Mouse (Mus musculus) limb, embryonic 14.5 days (tissue): ENCODE results near the gene Pard3b. TPM values are rescaled to one million over a fixed set of nuclear protein-coding genes. Genes with fewer than 3 reads are reported as not detected.

Experiments
- ATAC-seq: fragments of 200-750 bp; cut with Nextera tagmentation; 2 replicates; pipeline ENCODE4 v1.8.0; 2017; ENCODE audit warnings: low read depth, moderate number of reproducible peaks, moderate TSS enrichment; ENCODE audit not compliant: low FRiP score
- DNase-seq: peaks from one replicate; pipeline ENCODE4 v3.0.0-alpha.2; 2015; ENCODE audit warnings: low spot score
- H3K27ac ChIP-seq: fragments of 300-500 bp; sonication (generic); replicated peaks from 2 replicates; pipeline ENCODE4 v1.5.1; 2014; ENCODE audit warnings: low read depth, mild to moderate bottlenecking, low read length, moderate library complexity, mixed read lengths
- H3K27me3 ChIP-seq: fragments of 300-500 bp; sonication (generic); 2 replicates; pipeline ENCODE4 v1.6.1; 2014; ENCODE audit warnings: low read length, mixed read lengths; ENCODE audit not compliant: control insufficient read depth, insufficient read depth
- H3K36me3 ChIP-seq: fragments of 300-500 bp; sonication (generic); 2 replicates; pipeline ENCODE4 v1.6.1; 2014; ENCODE audit warnings: mild to moderate bottlenecking, low read length, moderate library complexity, mixed read lengths; ENCODE audit not compliant: control insufficient read depth, insufficient read depth
- H3K4me1 ChIP-seq: fragments of 300-500 bp; sonication (generic); 2 replicates; pipeline ENCODE4 v1.6.1; 2014; ENCODE audit warnings: antibody characterized with exemption, low read length, mixed read lengths; ENCODE audit not compliant: control insufficient read depth, insufficient read depth
- H3K4me2 ChIP-seq: fragments of 300-500 bp; sonication (generic); replicated peaks from 2 replicates; pipeline ENCODE4 v1.6.1; 2014; ENCODE audit warnings: low read depth, mild to moderate bottlenecking, low read length, moderate library complexity; ENCODE audit not compliant: severe bottlenecking
- H3K4me3 ChIP-seq: fragments of 300-500 bp; sonication (generic); replicated peaks from 2 replicates; pipeline ENCODE4 v1.5.1; 2014; ENCODE audit warnings: low read length
- H3K9ac ChIP-seq: fragments of 300-500 bp; sonication (generic); 2 replicates; pipeline ENCODE4 v1.6.1; 2014; ENCODE audit warnings: mild to moderate bottlenecking, low read depth, low read length, moderate library complexity; ENCODE audit not compliant: severe bottlenecking
- H3K9me3 ChIP-seq: fragments of 300-500 bp; sonication (generic); 2 replicates; pipeline ENCODE4 v1.6.1; 2016; ENCODE audit warnings: low read length; ENCODE audit not compliant: control insufficient read depth
- POLR2A ChIP-seq: fragments of 200-500 bp; IDR thresholded peaks from 2 replicates; pipeline ENCODE4 v1.8.0; 2012; ENCODE audit warnings: inconsistent platforms, mild to moderate bottlenecking, moderate library complexity, borderline replicate concordance; ENCODE audit not compliant: insufficient read depth, insufficient read length; ENCODE audit errors: extremely low read depth
- WGBS: fragments of 180-500 bp; shearing (Covaris S2); extraction: QIAGEN DNeasy Blood & Tissue Kit; methylation state at CpG from one replicate; pipeline ENCODE4 v1.1.7; 2014; 5-methylcytosine and 5-hydroxymethylcytosine counted together
- polyA plus RNA-seq, 2 experiments: library from polyadenylated mRNA; depleted of rRNA in 1 of 2; stranded (reverse) in 1 of 2; unstranded in 1 of 2; fragments of >200 nt; fragmentation: Nextera tagmentation in 1 of 2; extraction: Ambion mirVana in 1 of 2; gene quantifications; 2 replicates each; pipeline versions ENCODE4 v1.2.1 to v1.2.3; 2012 to 2014

Pard3b gene
- polyA plus RNA-seq (2012; rRNA removed) (5.3 TPM in 2 replicates), polyA plus RNA-seq (2014; fragmentation: Nextera tagmentation; extraction: Ambion mirVana) (21.0 and 24.2 TPM in 2 replicates)

DNA sequence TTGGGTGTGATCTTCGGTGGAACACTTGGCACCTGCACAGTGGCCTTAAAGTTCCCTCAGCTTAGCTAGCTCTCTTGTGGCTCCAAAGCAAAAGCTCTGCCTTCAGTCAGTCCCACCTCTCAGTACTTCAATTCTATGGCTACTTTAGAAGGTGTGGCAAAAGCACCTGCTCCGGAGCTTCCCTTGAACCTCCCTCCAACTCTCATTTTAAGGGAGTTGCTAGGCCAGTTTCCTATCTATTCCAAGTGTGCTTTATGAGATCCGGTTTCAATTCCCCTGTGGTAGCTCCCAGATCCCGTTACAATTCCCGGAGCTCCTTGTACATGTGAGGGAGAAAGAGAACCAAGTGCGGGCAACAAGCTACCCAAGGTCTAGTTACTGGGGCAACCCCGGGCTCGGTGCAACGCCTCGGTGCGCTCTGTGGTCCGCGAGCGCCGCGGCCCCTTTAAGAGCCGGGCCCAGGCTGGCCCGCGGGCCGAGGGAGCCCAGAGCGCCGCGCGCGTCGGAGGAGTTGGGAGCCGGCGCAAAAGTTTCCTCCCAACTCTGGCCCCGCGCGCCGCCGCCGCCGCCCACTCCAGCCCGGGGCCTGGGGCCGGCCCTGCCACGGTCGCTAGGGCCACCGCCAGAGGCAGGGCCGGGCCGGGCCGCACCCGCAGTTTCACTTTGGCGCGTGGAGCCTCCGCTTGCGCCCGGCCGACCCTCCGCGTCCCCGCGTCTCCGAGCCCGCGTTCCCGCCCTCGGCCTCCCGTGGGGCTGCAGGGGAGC, at the start of gene Pard3b:
Gene Pard3b, plus strand, starts transcription at position 478 of the 765 bp plus-strand sequence.
- peak within 1 kb of the TSS; percentile 91 for H3K4me2 ChIP-seq
- H3K27me3 ChIP-seq: no peaks in the 10 kb centered on the region
- no peaks in the 10 kb centered on the region for H3K9me3 ChIP-seq
- WGBS: 1% methylated on average over 34 of the region's 60 CpGs
- DNase-seq (peak; percentile 76), ATAC-seq (peak; percentile 92)
- peak within 1 kb of the TSS; percentile 91 for H3K4me3 ChIP-seq
- H3K27ac ChIP-seq: peak within 1 kb of the TSS; percentile 61; the same call in 1 of the 2 replicates
- peaks cover 8% of the 10 kb centered on the region; the same call in 1 of the 2 replicates for H3K4me1 ChIP-seq
- peak within 1 kb of the TSS; percentile 93 for H3K9ac ChIP-seq
- no peaks in the 10 kb centered on the region for H3K36me3 ChIP-seq
- TF ChIP-seq POLR2A: no peak

- DNase-seq (no peak), ATAC-seq (no peak)
- Histone ChIP-seq H3K27me3 (no peaks in the 10 kb centered on the region), H3K9me3 (no peaks in the 10 kb centered on the region), H3K4me3 (no peak overlapping the region), H3K27ac (no peak overlapping the region), H3K4me1 (no peaks in the 10 kb centered on the region), H3K9ac (no peak overlapping the region), H3K4me2 (no peak overlapping the region), H3K36me3 (no peaks in the 10 kb centered on the region)
- no peak for TF ChIP-seq POLR2A
Observed at GRCm38 (mm10) chr1:61616176-61616575, 22.4 kb upstream of the Pard3b start.

DNA sequence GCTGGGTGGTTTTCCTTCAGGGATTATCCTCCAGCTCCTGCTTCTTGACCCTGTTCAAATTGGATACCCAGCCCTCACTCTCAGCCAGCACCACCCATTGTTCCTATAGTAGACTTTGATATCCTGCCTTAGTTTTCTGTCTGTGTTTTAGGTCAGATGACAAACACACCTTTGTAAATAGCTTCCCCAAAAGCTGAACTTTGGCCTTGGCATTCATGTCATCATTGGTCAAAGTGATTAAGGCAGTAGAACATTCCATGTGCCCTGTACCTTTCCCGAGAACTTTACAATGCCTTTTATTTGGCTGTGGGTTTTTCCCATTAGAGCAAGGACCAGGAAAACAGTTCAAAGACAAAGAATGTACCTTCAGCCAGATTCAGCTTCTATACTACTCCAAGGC, 18.0 kb upstream of the Pard3b start:
- ATAC-seq: no peak

GRCm38 (mm10) chr1:61629857-61630256, 8.8 kb upstream of the Pard3b start:
- H3K4me2 ChIP-seq: no peak overlapping the region
- no peak overlapping the region for H3K27ac ChIP-seq
- ATAC-seq (no peak), DNase-seq (no peak)
- no peaks in the 10 kb centered on the region for H3K27me3 ChIP-seq
- H3K36me3 ChIP-seq: no peaks in the 10 kb centered on the region
- no peaks in the 10 kb centered on the region for H3K4me1 ChIP-seq
- H3K9me3 ChIP-seq: no peaks in the 10 kb centered on the region
- no peak overlapping the region for H3K4me3 ChIP-seq
- 77% methylated on average over 2 of the region's 2 CpGs for WGBS
- no peak for TF ChIP-seq POLR2A
- H3K9ac ChIP-seq: no peak overlapping the region

More for the DNA sequence above, 18.0 kb upstream of the Pard3b start:
- H3K9me3 ChIP-seq: no peaks in the 10 kb centered on the region
- no peaks in the 10 kb centered on the region for H3K36me3 ChIP-seq
- H3K4me2 ChIP-seq: no peak overlapping the region
- no peak overlapping the region for H3K27ac ChIP-seq
- TF ChIP-seq POLR2A: no peak
- H3K27me3 ChIP-seq: no peaks in the 10 kb centered on the region
- no peaks in the 10 kb centered on the region for H3K4me1 ChIP-seq
- no peak overlapping the region for H3K4me3 ChIP-seq
- DNase-seq: no peak
- 50% methylated on average over 1 of the region's 1 CpGs for WGBS
- no peak overlapping the region for H3K9ac ChIP-seq

GRCm38 (mm10) chr1:61639114-61640093, 780 bp downstream of the Pard3b start:
- WGBS: 9% methylated on average over 21 of the region's 40 CpGs
- H3K27ac ChIP-seq: peak overlapping the region; percentile 61; the same call in 1 of the 2 replicates

More at GRCm38 (mm10) chr1:61639114-61640093, 780 bp downstream of the Pard3b start:
- TF ChIP-seq POLR2A: no peak
- Histone ChIP-seq H3K9me3 (no peaks in the 10 kb centered on the region), H3K27me3 (no peaks in the 10 kb centered on the region), H3K36me3 (no peaks in the 10 kb centered on the region), H3K4me3 (peak overlapping the region; percentile 91), H3K4me2 (peak overlapping the region; percentile 91), H3K9ac (peak overlapping the region; percentile 93), H3K4me1 (peaks cover 8% of the 10 kb centered on the region; the same call in 1 of the 2 replicates)
- ATAC-seq: peak; percentile 71
- DNase-seq: peak; percentile 9
